Mouse (Mus musculus) left cerebral cortex, postnatal 4 days (tissue): ENCODE measurements around the gene Tax1bp1. TPM values are rescaled to one million over a fixed set of nuclear protein-coding genes. Genes with fewer than 3 reads are reported as not detected.

Experiments
- DNase-seq: peaks from one replicate; pipeline ENCODE4 v3.0.0-alpha.2; 2022
- intact Hi-C: fragments of 180-260 bp; cut with DNase I; formaldehyde crosslinking; loops from one replicate; pipeline ENCODE4 v1.15.1; 2025
- total RNA-seq, 2 experiments: library from RNA; stranded (reverse); gene quantifications; 2 replicates each; pipeline ENCODE4 v1.2.3; 2021

Tax1bp1 gene
- total RNA-seq, 2 experiments from 2014 or later, result 106 to 109 TPM

- intact Hi-C loops, result no loop called here
- DNase-seq, result peak; percentile 50
Observed at GRCm38 (mm10) chr6:52795029-52795841, 81.7 kb downstream of the Tax1bp1 start.

GRCm38 (mm10) chr6:52796035-52796598 lies 82.6 kb downstream of the Tax1bp1 start:
- peak; percentile 71 for DNase-seq
- intact Hi-C loops, result no loop called here

GRCm38 (mm10) chr6:52796691-52797090 lies 83.2 kb downstream of the Tax1bp1 start:
- DNase-seq, result peak; percentile 49
- intact Hi-C loops, result no loop called here

GRCm38 (mm10) chr6:52797252-52797800 lies 83.8 kb downstream of the Tax1bp1 start:
- intact Hi-C loops, result no loop called here
- peak; percentile 31 for DNase-seq

- no peak for DNase-seq
- intact Hi-C loops, result no loop called here
Observed at GRCm38 (mm10) chr6:52802181-52802580, 88.7 kb downstream of the Tax1bp1 start.

- DNase-seq, result no peak
- intact Hi-C loops, result no loop called here
Observed at GRCm38 (mm10) chr6:52805237-52805856, 91.8 kb downstream of the Tax1bp1 start.

Other genes with a start within 250 kb of the Tax1bp1 start
- 10 to 100 TPM; 31.2 to 32.2 TPM for gene Hibadh, start 73.3 kb upstream of the Tax1bp1 start, total RNA-seq